Mouse (Mus musculus) ES-Bruce4 (cell line): ENCODE measurements around the gene Serping1. TPM values are rescaled to one million over a fixed set of nuclear protein-coding genes. Genes with fewer than 3 reads are reported as not detected.

ENCODE experiments used
- H3K27ac ChIP-seq: 2 replicates; pipeline ENCODE4 v1.5.1; 2012; ENCODE audit warnings: low read length, inconsistent platforms; ENCODE audit not compliant: insufficient read depth
- H3K27me3 ChIP-seq: 2 replicates; pipeline ENCODE4 v1.6.1; 2012; ENCODE audit warnings: mild to moderate bottlenecking, low read length, inconsistent platforms; ENCODE audit not compliant: control insufficient read depth, poor library complexity, insufficient read depth, severe bottlenecking
- H3K36me3 ChIP-seq: 2 replicates; pipeline ENCODE4 v1.6.1; 2012; ENCODE audit warnings: inconsistent platforms, mild to moderate bottlenecking, low read length, moderate library complexity; ENCODE audit not compliant: control insufficient read depth, poor library complexity, insufficient read depth, severe bottlenecking
- H3K4me1 ChIP-seq: one replicate; pipeline ENCODE4 v1.8.1; 2011; ENCODE audit warnings: low read length; ENCODE audit not compliant: control insufficient read depth, insufficient read depth
- H3K4me3 ChIP-seq: 2 replicates; pipeline ENCODE4 v1.5.1; 2011; ENCODE audit warnings: low read depth, mild to moderate bottlenecking, low read length
- H3K9ac ChIP-seq: 2 replicates; pipeline ENCODE4 v1.6.1; 2012; ENCODE audit warnings: low read depth, mild to moderate bottlenecking, inconsistent platforms; ENCODE audit not compliant: poor library complexity, severe bottlenecking
- H3K9me3 ChIP-seq: replicated peaks from 2 replicates; pipeline ENCODE4 v1.6.1; 2012; ENCODE audit warnings: mild to moderate bottlenecking, low read length, inconsistent platforms; ENCODE audit not compliant: control insufficient read depth, poor library complexity, insufficient read depth, severe bottlenecking
- CTCF ChIP-seq: IDR thresholded peaks from one replicate; pipeline ENCODE4 v1.8.1; 2011; ENCODE audit warnings: low read depth, low read length
- EP300 ChIP-seq: IDR thresholded peaks from 2 replicates; pipeline ENCODE4 v1.6.1; 2011; ENCODE audit warnings: low read depth, low read length; ENCODE audit not compliant: insufficient read depth
- POLR2A ChIP-seq: IDR thresholded peaks from one replicate; pipeline ENCODE4 v1.8.1; 2011; ENCODE audit warnings: low read length; ENCODE audit not compliant: insufficient read depth
- polyA plus RNA-seq: library from polyadenylated mRNA; stranded (reverse); fragments of >200 nt; gene quantifications from 2 replicates; pipeline ENCODE4 v1.2.4, GENCODE M21; 2011; ENCODE audit warnings: low read depth; ENCODE audit not compliant: missing spikeins, insufficient read depth, insufficient read length

Serping1 gene
- polyA plus RNA-seq, 1 experiment = 19.2 TPM

- H3K27me3 ChIP-seq = no peaks in the 10 kb centered on the region
- H3K36me3 ChIP-seq = no peaks in the 10 kb centered on the region
- no peaks in the 10 kb centered on the region for H3K4me1 ChIP-seq
- H3K9ac ChIP-seq = no peak overlapping the region
- no peaks in the 10 kb centered on the region for H3K9me3 ChIP-seq
- no peak overlapping the region for H3K4me3 ChIP-seq
- H3K27ac ChIP-seq = no peak overlapping the region
- no peak for TF ChIP-seq POLR2A
- TF ChIP-seq EP300 = no peak
- no peak for TF ChIP-seq CTCF
Observed at GRCm38 (mm10) chr2:84762818-84763217, 12.4 kb downstream of the Serping1 start.

GRCm38 (mm10) chr2:84762295-84762694, 12.9 kb downstream of the Serping1 start:
- H3K4me1 ChIP-seq = no peaks in the 10 kb centered on the region
- no peak overlapping the region for H3K9ac ChIP-seq
- no peak overlapping the region for H3K4me3 ChIP-seq
- H3K27me3 ChIP-seq = no peaks in the 10 kb centered on the region
- H3K36me3 ChIP-seq = no peaks in the 10 kb centered on the region
- peak overlapping the region; percentile 26; the same call in 1 of the 2 replicates for H3K27ac ChIP-seq
- H3K9me3 ChIP-seq = no peaks in the 10 kb centered on the region
- TF ChIP-seq POLR2A (no peak), EP300 (no peak), CTCF (no peak)

GRCm38 (mm10) chr2:84761840-84762239, 13.4 kb downstream of the Serping1 start:
- Histone ChIP-seq H3K9ac (no peak overlapping the region), H3K9me3 (no peaks in the 10 kb centered on the region), H3K4me3 (no peak overlapping the region), H3K27ac (peak overlapping the region; percentile 26; the same call in 1 of the 2 replicates), H3K27me3 (no peaks in the 10 kb centered on the region), H3K36me3 (no peaks in the 10 kb centered on the region), H3K4me1 (peaks cover under 1% of the 10 kb centered on the region)
- TF ChIP-seq POLR2A = no peak
- no peak for TF ChIP-seq EP300
- no peak for TF ChIP-seq CTCF

GRCm38 (mm10) chr2:84761309-84761708, 13.9 kb downstream of the Serping1 start:
- Histone ChIP-seq H3K36me3 (no peaks in the 10 kb centered on the region), H3K9ac (no peak overlapping the region), H3K4me1 (peaks cover 3% of the 10 kb centered on the region), H3K27me3 (no peaks in the 10 kb centered on the region), H3K27ac (no peak overlapping the region), H3K4me3 (no peak overlapping the region), H3K9me3 (no peaks in the 10 kb centered on the region)
- no peak for TF ChIP-seq CTCF

DNA sequence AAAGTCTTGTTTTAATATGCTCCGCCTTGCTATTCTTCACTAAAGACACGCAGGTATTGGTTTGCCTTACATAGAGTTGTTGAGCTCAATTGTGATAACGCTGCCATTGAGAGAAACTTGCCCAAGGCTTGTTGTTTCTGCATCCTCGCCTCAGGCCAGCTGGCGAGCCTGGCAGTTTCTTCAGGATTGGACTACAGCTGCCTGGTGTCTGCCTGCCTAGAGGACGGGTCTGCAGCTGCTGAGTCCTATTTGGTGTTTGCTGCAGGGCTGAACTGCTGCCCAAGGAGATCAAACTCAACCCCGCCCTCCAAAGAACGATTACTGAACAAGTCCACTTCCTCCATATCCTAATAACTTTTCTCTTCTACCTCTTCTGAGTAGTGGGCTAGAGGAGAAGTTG, 14.5 kb downstream of the Serping1 start:
- Histone ChIP-seq H3K27ac (no peak overlapping the region), H3K36me3 (no peaks in the 10 kb centered on the region)
- TF ChIP-seq EP300 (no peak), POLR2A (no peak), CTCF (no peak)

GRCm38 (mm10) chr2:84758542-84759127, 16.6 kb downstream of the Serping1 start:
- no peaks in the 10 kb centered on the region for H3K36me3 ChIP-seq

More for the DNA sequence above, 14.5 kb downstream of the Serping1 start:
- Histone ChIP-seq H3K4me3 (no peak overlapping the region), H3K9me3 (no peaks in the 10 kb centered on the region), H3K9ac (no peak overlapping the region), H3K27me3 (no peaks in the 10 kb centered on the region), H3K4me1 (peaks cover 3% of the 10 kb centered on the region)

More at GRCm38 (mm10) chr2:84758542-84759127, 16.6 kb downstream of the Serping1 start:
- H3K9ac ChIP-seq = no peak overlapping the region
- no peak overlapping the region for H3K27ac ChIP-seq
- no peaks in the 10 kb centered on the region for H3K9me3 ChIP-seq
- TF ChIP-seq POLR2A (no peak), CTCF (peak; percentile 21)
- H3K27me3 ChIP-seq = no peaks in the 10 kb centered on the region
- no peak overlapping the region for H3K4me3 ChIP-seq
- H3K4me1 ChIP-seq = peaks cover 3% of the 10 kb centered on the region
